In genomic region chr1:117248342-117248741, GRCm38 (mm10) we compare ENCODE assay signal across 25 mouse cellular contexts.
A peak's percentile ranks its signal among the peaks of the same experiment; 100 is the strongest.
DNase-seq lines count a peak whose midpoint lies in the region; ATAC-seq lines count a peak whose summit lies in the region.
"Had no signal": no experiment of that assay in that cellular context is flagged by ENCODE, and none has a peak within 500 bp of the region (broad histone marks: within the 10 kb centered on the region; RNA-seq: fewer than 3 reads in every experiment).

No protein-coding gene starts in this region.

- DNase-seq in frontal cortex, postnatal 14 days (ENCODE audit: low spot score in 2 of 2): no peak
- DNase-seq in layer of hippocampus, adult 11-12 months (ENCODE audit: low spot score): peak; percentile 3
- DNase-seq in layer of hippocampus, adult 9-10 months (ENCODE audit: low spot score): no peak
- DNase-seq in right cerebral cortex, adult 18-20 months: peak; percentile 18
- DNase-seq in right cerebral cortex, postnatal 36 days (ENCODE audit: low spot score in 2 of 2): no peak
- peak; percentile 43 for DNase-seq in telencephalon, adult 2 months (ENCODE audit: low read depth, low spot score)
- no peak for DNase-seq in adipocyte (ENCODE audit: low spot score)
- DNase-seq: adrenal gland, adult 2 months; adrenal gland, postnatal 14 days; B cell, adult 2 months; cerebellum, adult 11-12 months; cerebellum, adult 8-10 months; cerebellum, postnatal 10 days; cerebellum, postnatal 36 days; gastrocnemius, adult 2 months; gastrocnemius, postnatal 14 days; heart, adult 18-20 months; heart, postnatal 10 days; heart, postnatal 4 days had no signal

- ATAC-seq in frontal cortex, adult (ENCODE audit: low TSS enrichment): peak; percentile 84
- ATAC-seq: forebrain, embryonic 15.5 days; hindbrain, postnatal 0 days; inflammation-experienced regulatory T-cells, adult 6 months; intestine, embryonic 16.5 days; Patski had no signal

Comparison
In these comparisons a context has a peak if more than half of its experiments do, and no peak if none do; other contexts are left out.
1. DNase-seq: peak in layer of hippocampus, adult 11-12 months (single experiment), right cerebral cortex, adult 18-20 months (single experiment) and telencephalon, adult 2 months (single experiment); none in frontal cortex, postnatal 14 days (0 of 2), layer of hippocampus, adult 9-10 months (single experiment), right cerebral cortex, postnatal 36 days (0 of 2) and adipocyte (single experiment).